Mouse (Mus musculus): ENCODE results near the gene Oaz2. TPM values are rescaled to one million over a fixed set of nuclear protein-coding genes. Genes with fewer than 3 reads are reported as not detected.

The Oaz2 gene
- total and polyA plus RNA-seq, 3 experiments = 30.2 to 61.4 (median 35.3) TPM

- dilution Hi-C loops (cut with MboI; ENCODE audit: extremely low pct_ligation_motif_present, extremely low pct_unique_long_range_greater_than_20kb, low sequenced_read_pairs) = no loop called here
- no peak overlapping the region for H3K4me3 ChIP-seq (replicated peaks in 1 of 3; ENCODE audit: low read depth in 2 of 3, low read length in 2 of 3, poor library complexity in 1 of 3)
- H3K27ac ChIP-seq (ENCODE audit: insufficient read depth, low read depth) = no peak overlapping the region
- peaks cover 5 to 35% of the 10 kb centered on the region in 2 experiments for H3K36me3 ChIP-seq (replicated peaks in 1 of 2; ENCODE audit: control insufficient read depth in 1 of 2, insufficient read depth in 1 of 2, low read length in 1 of 2)
- 0 out of 2 replicates have a peak, but pooled peaks cover 2% of the 10 kb centered on the region for H3K79me2 ChIP-seq (replicated peaks; ENCODE audit: control insufficient read depth, extremely low read depth, insufficient read depth, poor library complexity, severe bottlenecking)
- TF ChIP-seq BHLHE40 (IDR thresholded peaks at IDR 0.05; ENCODE audit: low read depth, low read length) = no peak
- TF ChIP-seq GABPA (IDR thresholded peaks at IDR 0.05; ENCODE audit: insufficient replicate concordance, low read depth, low read length) = no peak
- TF ChIP-seq UBTF (IDR thresholded peaks at IDR 0.05; ENCODE audit: low read depth, low read length) = no peak
- TF ChIP-seq ZMIZ1 (IDR thresholded peaks at IDR 0.05; ENCODE audit: low read depth, low read length) = no peak
- TF ChIP-seq KAT2A (IDR thresholded peaks at IDR 0.05; ENCODE audit: insufficient replicate concordance, low read length) = no peak
- no peak for TF ChIP-seq CTCF (conservative IDR thresholded peaks at IDR 0.05 in 1 of 2, IDR thresholded peaks at IDR 0.05 in 1 of 2; ENCODE audit: low read depth in 2 of 2, low read length in 2 of 2)
- no peak for TF ChIP-seq NRF1 (IDR thresholded peaks at IDR 0.05; ENCODE audit: low read depth, low read length)
- TF ChIP-seq PAX5 (IDR thresholded peaks at IDR 0.05; ENCODE audit: low read length) = no peak
- TF ChIP-seq TBP (conservative IDR thresholded peaks at IDR 0.05; ENCODE audit: low read depth, low read length) = no peak
- no peak for TF ChIP-seq ZNF384 (IDR thresholded peaks at IDR 0.05; ENCODE audit: low read depth, low read length)
- TF ChIP-seq MAFK (IDR thresholded peaks at IDR 0.05; ENCODE audit: insufficient replicate concordance, low read length) = no peak
- no peak for TF ChIP-seq MAX (IDR thresholded peaks at IDR 0.05; ENCODE audit: low read length)
- no peak for TF ChIP-seq NELFE (IDR thresholded peaks at IDR 0.05; ENCODE audit: low read depth, low read length)
- no peak for TF ChIP-seq USF2 (conservative IDR thresholded peaks at IDR 0.05; ENCODE audit: low read depth, low read length)
- TF ChIP-seq EP300 (IDR thresholded peaks at IDR 0.05; ENCODE audit: low read length) = no peak
- H3K4me1 ChIP-seq (ENCODE audit: control insufficient read depth in 1 of 2, insufficient read depth in 2 of 2) = peaks cover 3 to 20% of the 10 kb centered on the region in 2 experiments
- in situ Hi-C loops (cut with MboI; ENCODE audit: low pct_ligation_motif_present, low pct_unique_long_range_greater_than_20kb, low sequenced_read_pairs) = no loop called here
- no peak overlapping the region for H3K9ac ChIP-seq (ENCODE audit: insufficient read depth, low read depth)
- no peak for DNase-seq (ENCODE audit: extremely low read depth)
- H3K27me3 ChIP-seq (replicated peaks) = no peaks in the 10 kb centered on the region
- H3K9me3 ChIP-seq (replicated peaks; ENCODE audit: low read length) = no peaks in the 10 kb centered on the region
- H3K4me2 ChIP-seq (ENCODE audit: insufficient read depth, low read depth, poor library complexity, severe bottlenecking) = no peak overlapping the region
Measured at GRCm38 (mm10) chr9:65728588-65728987, 60.8 kb downstream of the Oaz2 start.

- no peaks in the 10 kb centered on the region for H3K9me3 ChIP-seq (replicated peaks; ENCODE audit: low read length)
- H3K27ac ChIP-seq (ENCODE audit: insufficient read depth, low read depth) = no peak overlapping the region
- in situ Hi-C loops (cut with MboI; ENCODE audit: low pct_ligation_motif_present, low pct_unique_long_range_greater_than_20kb, low sequenced_read_pairs) = no loop called here
- H3K9ac ChIP-seq (ENCODE audit: insufficient read depth, low read depth) = no peak overlapping the region
- no peak overlapping the region for H3K4me2 ChIP-seq (ENCODE audit: insufficient read depth, low read depth, poor library complexity, severe bottlenecking)
- TF ChIP-seq ZC3H11A (IDR thresholded peaks at IDR 0.05; ENCODE audit: low read depth, low read length) (no peak), MYC (IDR thresholded peaks at IDR 0.05; ENCODE audit: low read depth, low read length) (no peak), SMC3 (IDR thresholded peaks at IDR 0.05; ENCODE audit: low read depth, low read length) (no peak), CHD2 (IDR thresholded peaks at IDR 0.05; ENCODE audit: low read length) (no peak)
- H3K4me3 ChIP-seq (replicated peaks in 1 of 3; ENCODE audit: low read depth in 2 of 3, low read length in 2 of 3, poor library complexity in 1 of 3) = no peak overlapping the region
- H3K36me3 ChIP-seq (replicated peaks in 1 of 2; ENCODE audit: control insufficient read depth in 1 of 2, insufficient read depth in 1 of 2, low read length in 1 of 2) = peaks cover 5 to 33% of the 10 kb centered on the region in 2 experiments
- H3K79me2 ChIP-seq (replicated peaks; ENCODE audit: control insufficient read depth, extremely low read depth, insufficient read depth, poor library complexity, severe bottlenecking) = no peaks in the 10 kb centered on the region
- dilution Hi-C loops (cut with MboI; ENCODE audit: extremely low pct_ligation_motif_present, extremely low pct_unique_long_range_greater_than_20kb, low sequenced_read_pairs) = no loop called here
- H3K4me1 ChIP-seq (ENCODE audit: control insufficient read depth in 1 of 2, insufficient read depth in 2 of 2) = peaks cover 3 to 11% of the 10 kb centered on the region in 2 experiments
- DNase-seq (ENCODE audit: extremely low read depth) = no peak
- H3K27me3 ChIP-seq (replicated peaks) = no peaks in the 10 kb centered on the region
Measured at GRCm38 (mm10) chr9:65734931-65735330, 67.1 kb downstream of the Oaz2 start.

Other genes with a start within 250 kb of the Oaz2 start
- not detected in 2 replicates for gene Slc51b, start 245.0 kb upstream of the Oaz2 start, total RNA-seq (2012; rRNA removed)
- not detected in 2 replicates for gene Slc51b, start 245.0 kb upstream of the Oaz2 start, total RNA-seq (2014; rRNA removed)
- gene Slc51b, start 245.0 kb upstream of the Oaz2 start, polyA plus RNA-seq (2012; ENCODE audit: insufficient read length, low read depth) = not detected in 2 replicates
- 18.1 and 21.3 TPM in 2 replicates for gene Mtfmt, start 232.2 kb upstream of the Oaz2 start, total RNA-seq (2012; rRNA removed)
- gene Mtfmt, start 232.2 kb upstream of the Oaz2 start, total RNA-seq (2014; rRNA removed) = 23.9 and 26.3 TPM in 2 replicates
- 26.2 and 26.3 TPM in 2 replicates for gene Mtfmt, start 232.2 kb upstream of the Oaz2 start, polyA plus RNA-seq (2012; ENCODE audit: insufficient read length, low read depth)
- gene Spg21, start 207.1 kb upstream of the Oaz2 start, total RNA-seq (2012; rRNA removed) = 40.4 and 43.2 TPM in 2 replicates
- gene Spg21, start 207.1 kb upstream of the Oaz2 start, total RNA-seq (2014; rRNA removed) = 131 and 136 TPM in 2 replicates
- gene Spg21, start 207.1 kb upstream of the Oaz2 start, polyA plus RNA-seq (2012; ENCODE audit: insufficient read length, low read depth) = 43.4 and 48.9 TPM in 2 replicates
- gene Ankdd1a, start 147.8 kb upstream of the Oaz2 start, total RNA-seq (2012; rRNA removed) = not detected in 2 replicates
- gene Ankdd1a, start 147.8 kb upstream of the Oaz2 start, total RNA-seq (2014; rRNA removed) = not detected in 2 replicates
- gene Ankdd1a, start 147.8 kb upstream of the Oaz2 start, polyA plus RNA-seq (2012; ENCODE audit: insufficient read length, low read depth) = not detected in 2 replicates
- 13.9 and 16.8 TPM in 2 replicates for gene Plekho2, start 88.0 kb upstream of the Oaz2 start, total RNA-seq (2012; rRNA removed)
- 7.2 and 7.9 TPM in 2 replicates for gene Plekho2, start 88.0 kb upstream of the Oaz2 start, total RNA-seq (2014; rRNA removed)
- gene Plekho2, start 88.0 kb upstream of the Oaz2 start, polyA plus RNA-seq (2012; ENCODE audit: insufficient read length, low read depth) = 33.8 and 37.1 TPM in 2 replicates
- gene Pif1, start 80.8 kb upstream of the Oaz2 start, total RNA-seq (2012; rRNA removed) = 12.2 and 15.7 TPM in 2 replicates
- gene Pif1, start 80.8 kb upstream of the Oaz2 start, total RNA-seq (2014; rRNA removed) = 11.2 and 13.3 TPM in 2 replicates
- gene Pif1, start 80.8 kb upstream of the Oaz2 start, polyA plus RNA-seq (2012; ENCODE audit: insufficient read length, low read depth) = 12.3 and 14.5 TPM in 2 replicates
- 0.13 TPM in 1 of 2 replicates, not detected in the other for gene Rbpms2, start 38.4 kb upstream of the Oaz2 start, total RNA-seq (2012; rRNA removed)
- not detected in 2 replicates for gene Rbpms2, start 38.4 kb upstream of the Oaz2 start, total RNA-seq (2014; rRNA removed)
- gene Rbpms2, start 38.4 kb upstream of the Oaz2 start, polyA plus RNA-seq (2012; ENCODE audit: insufficient read length, low read depth) = 0.34 and 0.95 TPM in 2 replicates
- 3.2 and 3.5 TPM in 2 replicates for gene Zfp609, start 159.6 kb downstream of the Oaz2 start, total RNA-seq (2012; rRNA removed)
- 1.2 and 1.5 TPM in 2 replicates for gene Zfp609, start 159.6 kb downstream of the Oaz2 start, total RNA-seq (2014; rRNA removed)
- 14.6 and 15.4 TPM in 2 replicates for gene Zfp609, start 159.6 kb downstream of the Oaz2 start, polyA plus RNA-seq (2012; ENCODE audit: insufficient read length, low read depth)
- gene Pclaf, start 222.2 kb downstream of the Oaz2 start, total RNA-seq (2012; rRNA removed) = 177 and 257 TPM in 2 replicates
- gene Pclaf, start 222.2 kb downstream of the Oaz2 start, total RNA-seq (2014; rRNA removed) = 394 and 490 TPM in 2 replicates
- gene Pclaf, start 222.2 kb downstream of the Oaz2 start, polyA plus RNA-seq (2012; ENCODE audit: insufficient read length, low read depth) = 183 and 229 TPM in 2 replicates
- gene Trip4, start 240.8 kb downstream of the Oaz2 start, total RNA-seq (2012; rRNA removed) = 12.0 and 12.1 TPM in 2 replicates
- 14.4 and 14.8 TPM in 2 replicates for gene Trip4, start 240.8 kb downstream of the Oaz2 start, total RNA-seq (2014; rRNA removed)
- 15.4 and 17.2 TPM in 2 replicates for gene Trip4, start 240.8 kb downstream of the Oaz2 start, polyA plus RNA-seq (2012; ENCODE audit: insufficient read length, low read depth)
- gene Csnk1g1, start 240.9 kb downstream of the Oaz2 start, total RNA-seq (2012; rRNA removed) = 14.4 and 16.0 TPM in 2 replicates
- gene Csnk1g1, start 240.9 kb downstream of the Oaz2 start, total RNA-seq (2014; rRNA removed) = 10.7 and 11.7 TPM in 2 replicates
- gene Csnk1g1, start 240.9 kb downstream of the Oaz2 start, polyA plus RNA-seq (2012; ENCODE audit: insufficient read length, low read depth) = 12.3 and 13.8 TPM in 2 replicates